Mouse (Mus musculus) liver, adult (tissue): ENCODE results near the gene Tdg.
A peak's percentile ranks its signal among the peaks of the same experiment; 100 is the strongest.

Experiments used
- GATA4 ChIP-seq: IDR thresholded peaks from 2 replicates; pipeline ENCODE4 v1.6.1; 2014; ENCODE audit warnings: mild to moderate bottlenecking, low read length; ENCODE audit not compliant: insufficient replicate concordance

The Tdg gene

DNA sequence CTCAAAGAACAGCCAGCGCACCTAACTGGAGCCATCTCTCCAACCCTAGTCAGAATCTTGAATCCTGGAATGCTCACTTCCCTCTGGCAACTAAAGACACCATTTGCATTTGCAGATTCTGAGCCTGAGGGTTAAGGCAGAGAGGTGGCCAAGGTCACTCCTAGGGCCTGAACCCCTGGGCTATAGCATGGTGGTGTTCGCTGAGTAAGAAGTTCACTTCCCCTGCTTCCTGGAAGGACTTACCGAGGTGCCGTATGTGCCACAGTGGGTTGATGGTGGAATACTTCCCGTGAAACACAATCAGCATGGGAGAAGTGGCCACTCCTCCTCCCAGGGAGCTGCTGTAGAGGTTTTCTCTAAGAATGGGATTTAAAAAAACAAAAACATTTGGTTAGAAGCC lies 23.0 kb downstream of the Tdg start:
- no peak for TF ChIP-seq GATA4

DNA sequence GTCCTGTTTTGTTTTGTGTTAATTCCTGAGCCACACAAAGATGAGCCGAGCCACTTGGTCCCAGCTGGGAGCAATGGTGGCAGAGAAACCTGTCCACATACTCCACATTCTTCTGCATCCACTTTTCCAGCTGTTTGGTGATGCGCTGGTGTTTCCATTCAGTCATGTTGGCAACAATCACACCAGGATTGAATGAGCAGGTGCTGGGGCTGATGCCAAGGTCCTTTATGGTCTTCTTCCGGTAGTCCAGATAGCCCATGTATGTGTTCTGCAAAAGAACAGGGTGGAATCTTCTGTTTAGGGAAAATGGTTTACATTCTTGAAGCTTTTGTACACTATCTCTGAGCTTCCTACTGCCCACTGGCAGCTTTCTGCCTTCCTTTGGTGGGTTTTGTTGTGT lies 25.0 kb downstream of the Tdg start:
- no peak for TF ChIP-seq GATA4

DNA sequence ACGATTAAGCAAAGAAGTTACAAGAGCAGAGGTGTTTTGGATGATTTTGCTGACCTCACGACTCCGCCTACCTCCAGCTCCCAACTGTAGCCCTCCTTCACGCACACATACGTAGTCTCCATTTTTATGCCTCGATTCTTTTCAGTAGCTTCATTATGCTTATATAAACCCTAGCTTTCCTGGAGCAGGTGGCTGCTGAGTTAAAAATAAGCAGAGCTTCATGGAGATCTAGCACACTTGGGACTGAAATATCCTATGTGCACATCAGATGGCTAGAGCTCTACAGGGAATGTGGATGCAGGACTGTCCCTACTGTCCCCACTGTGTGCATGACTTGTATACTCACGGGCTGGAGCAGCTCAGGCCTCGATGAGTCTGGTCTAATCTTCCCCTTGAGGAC lies 32.2 kb downstream of the Tdg start:
- TF ChIP-seq GATA4, result no peak

DNA sequence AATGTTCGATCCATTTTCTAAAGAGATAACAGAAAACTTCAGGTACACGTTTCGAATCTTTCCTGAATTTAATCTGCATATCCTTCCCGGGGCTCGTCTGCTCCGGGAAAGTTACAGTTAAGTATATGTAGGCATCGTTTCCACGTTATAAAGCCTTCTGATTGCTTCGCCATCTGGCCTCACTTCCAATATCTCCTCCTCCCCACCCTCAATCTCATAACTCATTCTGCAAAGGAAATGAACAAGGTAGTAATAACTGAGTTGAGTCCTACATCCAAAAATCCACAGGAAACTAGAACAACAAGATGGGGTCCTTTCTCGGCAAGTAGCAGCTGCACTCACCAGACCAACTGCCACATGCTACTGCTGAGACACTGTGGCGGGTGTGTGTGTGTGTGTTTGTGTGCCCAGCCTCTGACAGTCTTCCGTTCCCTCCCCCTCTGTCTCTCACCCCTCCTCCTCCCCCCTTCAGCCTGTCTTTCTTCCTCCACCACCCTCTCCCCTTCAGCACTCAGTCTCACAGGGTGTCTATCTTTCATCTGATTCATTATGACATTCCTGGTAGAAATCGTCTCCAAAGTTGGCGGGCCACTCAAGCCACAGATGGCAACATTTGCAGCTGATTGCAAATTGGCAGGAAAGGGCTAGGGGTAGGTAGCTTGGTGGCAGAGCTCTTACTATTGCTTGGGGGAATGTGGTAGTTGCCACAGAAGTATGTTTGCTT lies 32.8 kb downstream of the Tdg start:
- no peak for TF ChIP-seq GATA4

DNA sequence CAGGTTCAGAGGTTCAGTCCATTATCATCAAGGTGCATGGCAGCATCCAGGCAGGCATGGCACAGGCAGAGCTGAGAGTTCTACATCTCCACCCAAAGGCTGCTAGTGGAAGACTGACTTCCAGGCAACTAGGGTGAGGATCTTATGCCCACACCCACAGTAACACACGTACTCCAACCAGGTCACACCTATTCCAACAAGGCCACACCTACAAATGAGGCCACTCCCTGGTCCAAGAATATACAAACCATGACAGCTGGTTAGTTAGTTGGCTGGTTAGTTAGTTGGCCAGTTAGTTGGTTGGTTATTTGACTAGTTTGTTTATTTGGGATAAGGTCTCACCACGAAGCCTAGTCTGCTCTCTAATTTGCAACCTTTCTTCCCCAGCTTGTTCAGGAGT lies 33.7 kb downstream of the Tdg start:
- TF ChIP-seq GATA4, result no peak

DNA sequence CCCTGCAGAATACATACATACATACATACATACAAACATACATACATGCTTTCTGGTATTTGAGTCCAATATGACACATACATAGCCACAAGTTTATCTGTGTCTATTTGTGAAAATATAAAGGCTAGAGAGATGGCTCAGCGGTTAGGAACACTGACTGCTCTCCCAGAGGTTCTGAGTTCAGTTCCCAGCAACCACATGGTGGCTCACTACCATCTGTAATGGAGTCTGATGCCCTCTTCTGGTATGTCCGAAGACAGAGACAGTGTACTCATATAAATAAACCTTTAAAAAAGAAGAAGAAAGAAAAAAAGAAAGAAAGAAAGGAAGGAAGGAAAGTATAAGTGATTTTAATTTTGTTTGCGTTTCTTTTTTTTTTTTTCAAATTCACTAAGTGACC lies 36.3 kb downstream of the Tdg start:
- TF ChIP-seq GATA4, result no peak

DNA sequence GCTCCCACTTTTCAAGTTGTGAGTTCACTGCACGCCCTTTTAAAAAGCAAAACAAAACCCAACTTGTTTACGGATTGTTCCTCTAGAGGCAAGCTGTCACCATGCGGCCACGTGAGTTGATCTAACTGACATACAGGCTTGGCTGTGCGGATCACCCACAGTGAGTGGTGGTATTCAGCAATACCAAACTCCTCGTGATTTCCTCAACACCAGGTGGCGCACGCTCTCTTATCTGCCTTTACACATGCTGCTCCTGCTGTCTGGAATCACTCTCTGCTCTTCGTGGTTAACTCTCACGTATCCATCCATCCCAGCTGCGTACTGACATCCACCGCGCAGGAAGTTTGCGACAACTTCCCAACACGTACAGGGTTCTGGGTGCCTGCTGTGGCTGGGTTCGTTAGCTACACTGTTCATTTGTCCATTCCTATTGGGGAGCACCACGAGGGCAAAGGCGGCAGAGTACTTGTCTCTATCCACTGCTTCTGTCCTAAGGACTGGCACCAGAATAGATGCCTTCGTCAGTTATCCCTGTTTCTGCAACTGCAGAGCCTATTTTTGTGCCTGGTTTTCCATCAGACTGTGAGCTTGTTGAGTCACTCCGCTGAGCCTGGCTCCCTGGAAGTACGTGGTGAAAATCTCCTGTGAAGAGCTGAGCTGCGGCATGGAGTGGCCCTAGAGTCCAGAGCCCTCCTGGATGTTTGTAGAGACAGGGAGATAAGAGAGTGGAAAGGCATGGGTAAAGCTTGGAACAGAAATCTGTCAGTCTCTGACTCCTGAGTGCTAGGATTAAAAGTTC lies 37.0 kb downstream of the Tdg start:
- TF ChIP-seq GATA4, result peak; percentile 75; the same call in 1 of the 2 replicates

DNA sequence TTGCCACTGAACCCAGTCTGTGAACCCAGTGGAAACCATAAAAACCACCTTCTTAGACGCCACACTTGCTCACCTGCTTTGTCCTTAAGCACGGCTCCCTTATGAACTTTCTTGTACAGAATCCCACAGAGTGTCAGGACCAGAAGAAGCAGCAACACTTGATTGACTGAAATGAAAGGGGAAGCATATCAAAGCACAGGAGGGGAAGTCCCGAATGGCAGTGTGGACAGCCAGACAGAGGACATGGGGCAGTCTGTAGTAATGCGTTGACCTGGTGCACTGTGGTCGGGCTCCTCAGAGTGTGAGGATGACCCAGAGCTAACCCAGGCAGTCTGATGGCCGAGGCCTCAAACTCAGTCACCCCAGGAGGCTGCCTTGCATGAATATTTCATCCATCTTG lies 40.6 kb downstream of the Tdg start:
- TF ChIP-seq GATA4, result no peak

DNA sequence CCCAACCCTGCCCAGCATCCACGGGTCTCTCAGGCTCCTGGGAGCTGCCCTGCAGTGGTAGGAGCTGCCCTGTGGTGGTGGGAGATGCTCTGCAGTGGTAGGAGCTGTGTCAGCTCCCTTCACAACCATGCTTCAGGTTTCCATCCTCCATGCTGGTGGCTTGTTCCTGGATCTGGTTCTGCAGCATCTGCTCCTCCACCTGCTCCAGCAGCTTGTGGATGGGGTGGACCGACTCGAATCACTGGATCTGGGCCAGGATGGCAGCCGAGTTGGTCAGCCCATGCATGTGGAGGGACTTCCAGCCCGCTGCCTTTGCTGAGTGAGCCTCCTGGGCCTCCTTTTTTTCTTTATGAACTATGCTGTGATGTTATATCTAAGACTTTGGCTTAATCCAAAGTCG lies 47.3 kb downstream of the Tdg start:
- no peak for TF ChIP-seq GATA4

DNA sequence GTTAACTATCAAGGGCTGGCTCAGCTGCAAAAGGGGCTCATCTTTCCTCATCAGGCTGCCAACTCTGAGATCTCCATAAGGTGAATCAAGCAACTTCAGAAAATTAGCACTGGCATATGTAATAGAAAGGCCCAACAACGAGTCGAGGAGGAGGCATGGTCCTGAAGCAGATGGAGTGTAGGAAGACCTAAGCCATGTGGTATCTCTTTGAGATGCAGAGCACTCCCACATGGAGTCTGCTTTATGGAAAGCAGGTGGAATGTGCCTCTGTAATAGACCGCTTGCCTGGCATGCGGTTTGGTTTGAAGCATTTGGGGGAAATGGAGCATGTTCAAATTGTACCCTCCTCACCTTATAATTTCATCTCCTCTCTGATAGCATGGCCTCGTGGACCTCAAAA lies 51.1 kb downstream of the Tdg start:
- TF ChIP-seq GATA4, result no peak

DNA sequence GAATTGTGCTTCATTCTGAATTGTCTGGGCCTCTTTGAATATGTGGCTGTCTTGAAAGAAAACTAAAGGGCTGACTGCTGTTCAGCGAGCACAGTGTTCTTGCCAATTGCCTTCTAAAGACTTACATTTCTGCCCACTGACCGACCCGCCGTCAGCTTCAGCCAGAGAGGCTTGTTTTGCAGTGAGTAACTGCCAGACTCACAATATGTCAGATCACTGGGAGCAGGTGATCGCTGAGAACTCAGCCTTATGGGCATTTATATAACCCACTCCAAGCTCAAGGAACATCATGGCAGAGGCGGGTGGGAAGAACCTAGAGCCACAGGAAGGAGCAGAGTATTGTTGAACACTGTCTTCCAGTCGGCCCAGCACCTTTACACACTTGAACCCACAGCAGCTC lies 52.0 kb downstream of the Tdg start:
- no peak for TF ChIP-seq GATA4

DNA sequence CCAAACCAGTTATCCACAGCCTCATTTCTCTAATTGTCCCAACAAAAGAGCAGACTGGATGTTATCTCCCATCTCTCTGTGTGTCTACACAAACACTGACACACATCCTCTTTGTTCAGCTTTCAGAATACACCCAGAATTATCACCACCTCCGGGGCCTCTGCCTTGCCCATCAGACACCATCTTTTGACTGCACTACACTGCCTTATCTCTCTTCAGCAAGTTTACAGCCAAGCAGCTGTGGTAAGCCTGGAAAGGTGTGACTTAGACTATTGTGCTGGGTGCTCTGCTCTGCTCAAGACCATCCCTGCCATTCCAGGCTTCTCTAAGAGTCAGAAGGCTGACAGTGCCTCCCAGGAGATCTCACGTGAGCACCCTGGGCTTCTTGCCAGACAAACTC lies 55.8 kb downstream of the Tdg start:
- TF ChIP-seq GATA4, result no peak

DNA sequence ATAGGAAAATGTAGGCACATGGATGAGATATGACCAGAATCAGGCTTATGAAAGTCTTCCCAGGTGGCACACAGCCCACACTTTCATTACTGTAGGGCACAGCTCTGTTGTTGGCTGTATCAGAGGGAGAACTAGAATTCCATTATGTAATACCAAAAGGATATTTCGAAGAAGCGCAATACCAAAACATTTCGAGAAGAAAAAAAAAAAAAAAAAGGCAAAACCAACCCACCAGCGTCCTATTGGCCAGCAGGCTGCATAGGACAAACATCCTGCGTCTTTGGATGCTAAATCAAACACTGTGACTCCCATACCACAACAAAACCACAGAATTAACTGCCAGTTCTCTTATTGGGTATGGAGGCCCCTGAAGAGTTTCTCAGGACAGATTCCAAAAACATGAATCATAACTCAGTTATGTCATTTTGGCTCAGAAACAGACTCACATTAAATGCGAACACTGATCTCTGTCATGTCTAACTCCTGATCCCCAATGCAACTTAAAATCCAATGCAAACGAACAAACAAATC lies 60.1 kb downstream of the Tdg start:
- no peak for TF ChIP-seq GATA4

DNA sequence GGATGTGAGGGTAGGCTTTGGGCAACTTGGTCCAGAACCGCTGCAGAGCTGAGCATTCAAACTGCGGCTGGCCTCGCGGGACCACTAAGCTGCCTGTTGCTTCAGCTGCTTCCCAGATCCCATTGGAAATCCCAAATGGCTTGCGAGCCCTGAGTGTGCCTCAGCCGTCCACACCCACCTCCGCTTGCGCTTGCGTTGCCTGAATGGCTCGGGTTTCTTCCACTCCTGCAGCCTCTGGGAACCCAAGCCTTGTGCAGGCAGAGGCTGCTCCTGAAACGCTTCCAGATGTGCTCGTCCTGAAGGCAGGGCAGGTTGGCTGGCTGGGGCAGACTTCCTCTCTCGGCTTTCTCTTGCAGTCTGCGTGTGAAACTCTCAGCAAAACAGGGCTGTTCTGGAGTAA lies 60.9 kb downstream of the Tdg start, which contains the start of gene Glt8d2:
Glt8d2 (minus strand) TSS at position 157 of the 400 bp plus-strand sequence.
- TF ChIP-seq GATA4, result no peak

DNA sequence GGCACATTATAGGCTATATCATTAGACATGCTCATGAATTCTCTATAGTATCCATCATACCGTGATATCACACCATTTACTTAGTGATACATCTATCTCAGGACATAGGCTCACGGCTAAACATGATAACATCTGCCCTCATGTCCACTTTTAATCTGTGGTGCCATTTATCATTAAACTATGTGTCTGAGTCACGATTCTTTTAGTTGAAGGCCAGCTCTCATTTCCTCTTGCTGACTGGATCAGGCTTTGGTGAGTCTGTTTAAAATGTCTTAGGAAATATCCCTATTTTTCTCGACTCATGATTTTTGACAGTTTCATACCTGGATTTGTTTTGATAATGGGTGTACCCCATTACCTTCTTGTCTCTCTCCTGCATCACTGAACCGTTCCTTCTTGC lies 66.3 kb downstream of the Tdg start, which contains the start of gene Hcfc2:
Hcfc2 (plus strand) TSS at position 205 of the 400 bp plus-strand sequence.
- no peak for TF ChIP-seq GATA4

DNA sequence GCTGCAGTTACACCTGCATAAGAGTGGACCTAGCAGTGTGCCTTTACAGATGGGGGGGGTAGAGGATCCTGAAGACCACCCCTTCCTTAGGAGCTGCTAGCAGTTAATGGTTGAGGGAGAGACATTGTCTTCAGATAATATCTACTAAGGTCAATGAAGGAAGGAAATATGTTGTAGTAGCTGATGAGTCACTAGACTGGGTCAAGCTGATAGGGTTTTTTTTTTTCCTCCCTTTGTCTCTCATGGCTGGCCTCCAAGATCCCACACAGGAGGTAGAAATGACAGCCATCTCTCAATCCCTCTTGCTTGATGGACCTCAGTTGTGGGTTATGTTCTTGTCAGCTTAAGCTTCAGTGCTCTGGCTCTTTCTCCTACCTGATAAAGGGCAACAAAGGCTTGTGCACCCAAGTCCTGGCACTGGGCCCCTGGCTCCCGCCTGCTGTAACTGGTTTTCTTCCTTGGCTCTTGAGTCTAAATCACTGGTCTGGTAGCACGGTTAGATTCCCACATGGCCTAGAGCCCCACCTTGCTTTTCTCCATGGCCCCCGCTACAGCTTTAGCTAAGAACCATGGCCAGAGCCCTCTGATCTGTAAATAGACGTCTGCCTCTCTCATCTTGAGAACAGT lies 66.9 kb downstream of the Tdg start:
- no peak for TF ChIP-seq GATA4
